Mouse (Mus musculus) cerebellum, adult 18-20 months (tissue): ENCODE data around the gene Olfr1100.

Experiments
- DNase-seq, 2 experiments: peaks; one replicate each; pipeline ENCODE4 v3.0.0; 2021

Olfr1100 gene

DNA sequence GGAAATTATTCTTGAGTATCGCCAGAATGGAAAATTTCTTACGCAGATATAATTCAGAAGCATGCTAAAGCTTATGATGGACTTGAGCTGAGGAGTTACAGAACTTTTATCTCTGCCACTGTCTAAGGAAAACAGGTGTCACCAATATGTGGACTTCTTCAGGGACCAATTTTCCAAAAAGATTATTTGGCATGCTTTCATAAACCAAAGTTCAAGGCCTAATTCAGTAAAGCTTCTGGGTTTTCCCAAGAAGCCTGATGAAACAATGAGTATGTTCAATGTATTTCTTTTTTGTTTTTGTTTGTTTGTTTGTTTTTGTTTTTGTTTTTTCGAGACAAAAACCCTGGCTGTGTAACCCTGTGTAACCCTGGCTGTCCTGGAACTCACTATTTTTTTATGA is at the start of gene Olfr1100:
Gene Olfr1100 (minus strand): TSS at position 101 of the 400 bp plus-strand sequence.
- DNase-seq, result no peak

- no peak for DNase-seq
Measured at GRCm38 (mm10) chr2:87026980-87027379, 47.2 kb upstream of the Olfr1100 start, which contains the start of gene Olfr1104. Gene Olfr1104, minus strand, starts transcription at chr2:87027080.

- no peak for DNase-seq
Measured at GRCm38 (mm10) chr2:86998098-86998497, 18.3 kb upstream of the Olfr1100 start, which contains the start of gene Olfr1102. Gene Olfr1102, plus strand, starts transcription at chr2:86998398.

- DNase-seq, result no peak
Measured at GRCm38 (mm10) chr2:86991121-86991520, 11.4 kb upstream of the Olfr1100 start, which contains the start of gene Olfr1101. Gene Olfr1101, minus strand, starts transcription at chr2:86991221.

GRCm38 (mm10) chr2:86960593-86960992 is 19.2 kb downstream of the Olfr1100 start, which contains the start of gene Olfr1099:
Gene Olfr1099, minus strand, starts transcription at chr2:86960693.
- no peak for DNase-seq

- DNase-seq, result no peak
Measured at GRCm38 (mm10) chr2:86926557-86926956, 53.2 kb downstream of the Olfr1100 start.
